Mouse (Mus musculus) kidney, embryonic 14.5 days (tissue): ENCODE results near the gene Prrg2. TPM values are rescaled to one million over a fixed set of nuclear protein-coding genes. Genes with fewer than 3 reads are reported as not detected.

Experiments
- ATAC-seq: fragments of 200-750 bp; cut with Nextera tagmentation; 2 replicates; pipeline ENCODE4 v1.8.0; 2017; ENCODE audit warnings: moderate number of reproducible peaks, mild to moderate bottlenecking, moderate TSS enrichment, moderate library complexity; ENCODE audit not compliant: low FRiP score, low TSS enrichment
- H3K27ac ChIP-seq: fragments of 300-500 bp; sonication (generic); 2 replicates; pipeline ENCODE4 v1.5.1; 2014; ENCODE audit warnings: low read depth, mild to moderate bottlenecking, low read length, moderate library complexity, mixed read lengths
- H3K27me3 ChIP-seq: fragments of 300-500 bp; sonication (generic); 2 replicates; pipeline ENCODE4 v1.6.1; 2014; ENCODE audit warnings: mild to moderate bottlenecking, low read length; ENCODE audit not compliant: control insufficient read depth, insufficient read depth
- H3K36me3 ChIP-seq: fragments of 300-500 bp; sonication (generic); 2 replicates; pipeline ENCODE4 v1.6.1; 2014; ENCODE audit warnings: low read length, mixed read lengths; ENCODE audit not compliant: control insufficient read depth, insufficient read depth
- H3K4me1 ChIP-seq: fragments of 300-500 bp; sonication (generic); 2 replicates; pipeline ENCODE4 v1.6.1; 2014; ENCODE audit warnings: low read length, mixed read lengths; ENCODE audit not compliant: control insufficient read depth, insufficient read depth
- H3K4me2 ChIP-seq: fragments of 300-500 bp; sonication (generic); replicated peaks from 2 replicates; pipeline ENCODE4 v1.6.1; 2014; ENCODE audit warnings: low read depth, mild to moderate bottlenecking, low read length
- H3K4me3 ChIP-seq: fragments of 300-500 bp; sonication (generic); 2 replicates; pipeline ENCODE4 v1.5.1; 2014; ENCODE audit warnings: mild to moderate bottlenecking, low read length
- H3K9ac ChIP-seq: fragments of 300-500 bp; sonication (generic); 2 replicates; pipeline ENCODE4 v1.6.1; 2014; ENCODE audit warnings: low read depth, mild to moderate bottlenecking, low read length, moderate library complexity
- H3K9me3 ChIP-seq: fragments of 300-500 bp; sonication (generic); 2 replicates; pipeline ENCODE4 v1.6.1; 2016; ENCODE audit warnings: low read length; ENCODE audit not compliant: control insufficient read depth
- WGBS: fragments of 180-500 bp; shearing (Covaris S2); extraction: QIAGEN DNeasy Blood & Tissue Kit; methylation state at CpG from one replicate; pipeline ENCODE4 v1.1.7; 2014; 5-methylcytosine and 5-hydroxymethylcytosine counted together
- polyA plus RNA-seq: library from polyadenylated mRNA; unstranded; fragments of >200 nt; fragmentation: Nextera tagmentation; extraction: Ambion mirVana; gene quantifications from 2 replicates; pipeline ENCODE4 v1.2.1, GENCODE M21; 2014

Gene Prrg2
- polyA plus RNA-seq, 1 experiment from 2014 or later, result 27.3 TPM

- peaks cover 9% of the 10 kb centered on the region for H3K4me1 ChIP-seq
- H3K27ac ChIP-seq, result no peak overlapping the region
- no peak for ATAC-seq
- H3K9ac ChIP-seq, result no peak overlapping the region
- no peaks in the 10 kb centered on the region for H3K27me3 ChIP-seq
- no peak overlapping the region for H3K4me2 ChIP-seq
- H3K4me3 ChIP-seq, result no peak overlapping the region
- H3K36me3 ChIP-seq, result no peaks in the 10 kb centered on the region
- H3K9me3 ChIP-seq, result no peaks in the 10 kb centered on the region
Observed at GRCm38 (mm10) chr7:45056972-45057348, 5.5 kb downstream of the Prrg2 start.

- Histone ChIP-seq H3K9ac (no peak overlapping the region), H3K4me3 (no peak overlapping the region), H3K27ac (no peak overlapping the region), H3K9me3 (no peaks in the 10 kb centered on the region), H3K27me3 (no peaks in the 10 kb centered on the region), H3K4me1 (peaks cover 5% of the 10 kb centered on the region), H3K36me3 (no peaks in the 10 kb centered on the region), H3K4me2 (no peak overlapping the region)
- no peak for ATAC-seq
- 62% methylated on average over 14 of the region's 14 CpGs for WGBS
Observed at GRCm38 (mm10) chr7:45056329-45056971, 6.0 kb downstream of the Prrg2 start.

GRCm38 (mm10) chr7:45053931-45054510 is 8.5 kb downstream of the Prrg2 start:
- Histone ChIP-seq H3K4me2 (peak overlapping the region; percentile 95), H3K27me3 (no peaks in the 10 kb centered on the region), H3K4me1 (peaks cover 4% of the 10 kb centered on the region; the same call in 1 of the 2 replicates), H3K27ac (peak overlapping the region; percentile 99), H3K9ac (peak overlapping the region; percentile 88), H3K4me3 (peak overlapping the region; percentile 93), H3K9me3 (no peaks in the 10 kb centered on the region), H3K36me3 (peaks cover 18% of the 10 kb centered on the region)
- ATAC-seq, result peak; percentile 95
- under 1% methylated on average over 33 of the region's 33 CpGs for WGBS

- peaks cover 25% of the 10 kb centered on the region for H3K36me3 ChIP-seq
- peak; percentile 41 for ATAC-seq
- peaks cover 4% of the 10 kb centered on the region; the same call in 1 of the 2 replicates for H3K4me1 ChIP-seq
- H3K27me3 ChIP-seq, result no peaks in the 10 kb centered on the region
- peak overlapping the region; percentile 93 for H3K4me3 ChIP-seq
- peak overlapping the region; percentile 95 for H3K4me2 ChIP-seq
- H3K9ac ChIP-seq, result peak overlapping the region; percentile 88
- H3K27ac ChIP-seq, result peak overlapping the region; percentile 99
- under 1% methylated on average over 43 of the region's 59 CpGs for WGBS
- H3K9me3 ChIP-seq, result no peaks in the 10 kb centered on the region
Observed at GRCm38 (mm10) chr7:45053117-45053930, 9.2 kb downstream of the Prrg2 start.

GRCm38 (mm10) chr7:45052862-45053116 is 9.7 kb downstream of the Prrg2 start, which contains the start of gene Prr12:
Gene Prr12 (minus strand): TSS chr7:45052881.
- Histone ChIP-seq H3K9ac (peak within 1 kb of the TSS; percentile 88), H3K4me1 (peaks cover 4% of the 10 kb centered on the region; the same call in 1 of the 2 replicates), H3K4me3 (peak within 1 kb of the TSS; percentile 93), H3K36me3 (peaks cover 30% of the 10 kb centered on the region), H3K27me3 (no peaks in the 10 kb centered on the region), H3K9me3 (no peaks in the 10 kb centered on the region), H3K4me2 (peak within 1 kb of the TSS; percentile 95), H3K27ac (peak within 1 kb of the TSS; percentile 99)
- no peak for ATAC-seq
- WGBS, result 0% methylated on average over 13 of the region's 18 CpGs

GRCm38 (mm10) chr7:45052181-45052861 is 10.2 kb downstream of the Prrg2 start:
- Histone ChIP-seq H3K9me3 (no peaks in the 10 kb centered on the region), H3K4me1 (peaks cover 4% of the 10 kb centered on the region; the same call in 1 of the 2 replicates), H3K4me2 (peak overlapping the region; percentile 95), H3K27ac (peak overlapping the region; percentile 99), H3K4me3 (peak overlapping the region; percentile 93), H3K36me3 (peaks cover 35% of the 10 kb centered on the region), H3K9ac (peak overlapping the region; percentile 88), H3K27me3 (no peaks in the 10 kb centered on the region)
- under 1% methylated on average over 38 of the region's 38 CpGs for WGBS
- ATAC-seq, result no peak

- Histone ChIP-seq H3K36me3 (peaks cover 42% of the 10 kb centered on the region), H3K4me1 (peaks cover 4% of the 10 kb centered on the region; the same call in 1 of the 2 replicates), H3K27me3 (no peaks in the 10 kb centered on the region), H3K9ac (peak overlapping the region; percentile 88), H3K4me2 (peak overlapping the region; percentile 95), H3K27ac (peak overlapping the region; percentile 3; the same call in 1 of the 2 replicates), H3K4me3 (peak overlapping the region; percentile 93), H3K9me3 (no peaks in the 10 kb centered on the region)
- ATAC-seq, result no peak
- WGBS, result 2% methylated on average over 13 of the region's 13 CpGs
Observed at GRCm38 (mm10) chr7:45051601-45051974, 10.9 kb downstream of the Prrg2 start.

GRCm38 (mm10) chr7:45050945-45051600 is 11.4 kb downstream of the Prrg2 start:
- Histone ChIP-seq H3K4me2 (peak overlapping the region; percentile 95), H3K9ac (peak overlapping the region; percentile 88; the same call in 1 of the 2 replicates), H3K4me3 (peak overlapping the region; percentile 93), H3K4me1 (peaks cover 4% of the 10 kb centered on the region; the same call in 1 of the 2 replicates), H3K27me3 (no peaks in the 10 kb centered on the region), H3K36me3 (peaks cover 47% of the 10 kb centered on the region), H3K27ac (peak overlapping the region; percentile 3; the same call in 1 of the 2 replicates), H3K9me3 (no peaks in the 10 kb centered on the region)
- peak; percentile 32 for ATAC-seq
- 3% methylated on average over 16 of the region's 16 CpGs for WGBS
